Mouse (Mus musculus): ENCODE data around the gene Zfp580. TPM values are rescaled to one million over a fixed set of nuclear protein-coding genes. Genes with fewer than 3 reads are reported as not detected.

Zfp580 gene
- polyA plus RNA-seq, 1 experiment, result 29.9 TPM

- Histone ChIP-seq H3K27ac (ENCODE audit: control insufficient read depth, insufficient read depth, low read length) (no peak overlapping the region), H3K36me3 (ENCODE audit: control insufficient read depth, insufficient read depth, low read length) (peaks cover 46% of the 10 kb centered on the region), H3K4me1 (replicated peaks; ENCODE audit: control insufficient read depth, insufficient read depth, low read length) (no peaks in the 10 kb centered on the region), H3K4me3 (ENCODE audit: control insufficient read depth, insufficient read depth, low read length) (no peak overlapping the region), H3K27me3 (ENCODE audit: control insufficient read depth, insufficient read depth, low read length) (no peaks in the 10 kb centered on the region)
- WGBS, result 98% methylated on average over 46 of the region's 46 CpGs
- no peak for TF ChIP-seq CTCF (IDR thresholded peaks at IDR 0.05; ENCODE audit: borderline replicate concordance, control insufficient read depth, extremely low read depth, insufficient read depth, low read length, poor library complexity)
- no peak for TF ChIP-seq POLR2A (IDR thresholded peaks at IDR 0.05; ENCODE audit: control insufficient read depth, extremely low read depth, insufficient read depth, low read length, poor library complexity)
- no peak for DNase-seq
Measured at GRCm38 (mm10) chr7:5031496-5031895, 19.8 kb upstream of the Zfp580 start.

- DNase-seq, result no peak
- H3K4me1 ChIP-seq (replicated peaks; ENCODE audit: control insufficient read depth, insufficient read depth, low read length), result peaks cover 2% of the 10 kb centered on the region
- TF ChIP-seq POLR2A (IDR thresholded peaks at IDR 0.05; ENCODE audit: control insufficient read depth, extremely low read depth, insufficient read depth, low read length, poor library complexity) (no peak), CTCF (IDR thresholded peaks at IDR 0.05; ENCODE audit: borderline replicate concordance, control insufficient read depth, extremely low read depth, insufficient read depth, low read length, poor library complexity) (no peak)
- H3K27ac ChIP-seq (ENCODE audit: control insufficient read depth, insufficient read depth, low read length), result no peak within 1 kb of the TSS
- H3K36me3 ChIP-seq (ENCODE audit: control insufficient read depth, insufficient read depth, low read length), result peaks cover 40% of the 10 kb centered on the region
- no peak within 1 kb of the TSS for H3K4me3 ChIP-seq (ENCODE audit: control insufficient read depth, insufficient read depth, low read length)
- no peaks in the 10 kb centered on the region for H3K27me3 ChIP-seq (ENCODE audit: control insufficient read depth, insufficient read depth, low read length)
- 97% methylated on average over 3 of the region's 3 CpGs for WGBS
Measured at GRCm38 (mm10) chr7:5033818-5034217, 17.5 kb upstream of the Zfp580 start, which contains the start of gene 4632433K11Rik. 4632433K11Rik (plus strand) TSS chr7:5034118.

GRCm38 (mm10) chr7:5035628-5036027 lies 15.7 kb upstream of the Zfp580 start:
- Histone ChIP-seq H3K27me3 (ENCODE audit: control insufficient read depth, insufficient read depth, low read length) (no peaks in the 10 kb centered on the region), H3K4me3 (ENCODE audit: control insufficient read depth, insufficient read depth, low read length) (no peak overlapping the region), H3K4me1 (replicated peaks; ENCODE audit: control insufficient read depth, insufficient read depth, low read length) (peaks cover 6% of the 10 kb centered on the region), H3K27ac (ENCODE audit: control insufficient read depth, insufficient read depth, low read length) (no peak overlapping the region), H3K36me3 (ENCODE audit: control insufficient read depth, insufficient read depth, low read length) (peaks cover 22% of the 10 kb centered on the region)
- WGBS, result 98% methylated on average over 17 of the region's 17 CpGs
- no peak for DNase-seq
- TF ChIP-seq POLR2A (IDR thresholded peaks at IDR 0.05; ENCODE audit: control insufficient read depth, extremely low read depth, insufficient read depth, low read length, poor library complexity), result no peak
- no peak for TF ChIP-seq CTCF (IDR thresholded peaks at IDR 0.05; ENCODE audit: borderline replicate concordance, control insufficient read depth, extremely low read depth, insufficient read depth, low read length, poor library complexity)

GRCm38 (mm10) chr7:5036136-5036535 lies 15.2 kb upstream of the Zfp580 start:
- H3K27me3 ChIP-seq (ENCODE audit: control insufficient read depth, insufficient read depth, low read length), result no peaks in the 10 kb centered on the region
- TF ChIP-seq CTCF (IDR thresholded peaks at IDR 0.05; ENCODE audit: borderline replicate concordance, control insufficient read depth, extremely low read depth, insufficient read depth, low read length, poor library complexity), result no peak
- no peak for TF ChIP-seq POLR2A (IDR thresholded peaks at IDR 0.05; ENCODE audit: control insufficient read depth, extremely low read depth, insufficient read depth, low read length, poor library complexity)
- H3K27ac ChIP-seq (ENCODE audit: control insufficient read depth, insufficient read depth, low read length), result no peak overlapping the region
- DNase-seq, result no peak
- WGBS, result 98% methylated on average over 9 of the region's 9 CpGs
- peaks cover 17% of the 10 kb centered on the region for H3K36me3 ChIP-seq (ENCODE audit: control insufficient read depth, insufficient read depth, low read length)
- no peak overlapping the region for H3K4me3 ChIP-seq (ENCODE audit: control insufficient read depth, insufficient read depth, low read length)
- H3K4me1 ChIP-seq (replicated peaks; ENCODE audit: control insufficient read depth, insufficient read depth, low read length), result peaks cover 6% of the 10 kb centered on the region

GRCm38 (mm10) chr7:5037026-5037425 lies 14.3 kb upstream of the Zfp580 start:
- H3K36me3 ChIP-seq (ENCODE audit: control insufficient read depth, insufficient read depth, low read length), result peaks cover 8% of the 10 kb centered on the region
- 97% methylated on average over 7 of the region's 7 CpGs for WGBS
- no peak for DNase-seq

GRCm38 (mm10) chr7:5037467-5037866 lies 13.9 kb upstream of the Zfp580 start:
- no peak overlapping the region for H3K27ac ChIP-seq (ENCODE audit: control insufficient read depth, insufficient read depth, low read length)
- no peak for DNase-seq
- WGBS, result 96% methylated on average over 8 of the region's 8 CpGs
- peaks cover 4% of the 10 kb centered on the region; the same call in 1 of the 2 replicates for H3K36me3 ChIP-seq (ENCODE audit: control insufficient read depth, insufficient read depth, low read length)
- H3K4me1 ChIP-seq (replicated peaks; ENCODE audit: control insufficient read depth, insufficient read depth, low read length), result peaks cover 6% of the 10 kb centered on the region
- H3K27me3 ChIP-seq (ENCODE audit: control insufficient read depth, insufficient read depth, low read length), result no peaks in the 10 kb centered on the region
- TF ChIP-seq CTCF (IDR thresholded peaks at IDR 0.05; ENCODE audit: borderline replicate concordance, control insufficient read depth, extremely low read depth, insufficient read depth, low read length, poor library complexity), result no peak
- no peak for TF ChIP-seq POLR2A (IDR thresholded peaks at IDR 0.05; ENCODE audit: control insufficient read depth, extremely low read depth, insufficient read depth, low read length, poor library complexity)
- H3K4me3 ChIP-seq (ENCODE audit: control insufficient read depth, insufficient read depth, low read length), result no peak overlapping the region

More at GRCm38 (mm10) chr7:5037026-5037425, 14.3 kb upstream of the Zfp580 start:
- Histone ChIP-seq H3K4me3 (ENCODE audit: control insufficient read depth, insufficient read depth, low read length) (no peak overlapping the region), H3K27me3 (ENCODE audit: control insufficient read depth, insufficient read depth, low read length) (no peaks in the 10 kb centered on the region), H3K27ac (ENCODE audit: control insufficient read depth, insufficient read depth, low read length) (no peak overlapping the region), H3K4me1 (replicated peaks; ENCODE audit: control insufficient read depth, insufficient read depth, low read length) (peaks cover 6% of the 10 kb centered on the region)
- TF ChIP-seq CTCF (IDR thresholded peaks at IDR 0.05; ENCODE audit: borderline replicate concordance, control insufficient read depth, extremely low read depth, insufficient read depth, low read length, poor library complexity) (no peak), POLR2A (IDR thresholded peaks at IDR 0.05; ENCODE audit: control insufficient read depth, extremely low read depth, insufficient read depth, low read length, poor library complexity) (no peak)
